Mouse (Mus musculus) kidney, postnatal 25 days (tissue): Measurements from ENCODE around the gene Dnah7a.
"Not testable (repeated sequence)": the region's sequence is repeated elsewhere in the genome, so short reads cannot be mapped to it uniquely, and the experiment has no call there.

ENCODE experiments used
- DNase-seq, 2 experiments: peaks; one replicate each; pipeline ENCODE4 v3.0.0; 2021; ENCODE audit warnings: mixed read lengths in 2 of 2

The Dnah7a gene

GRCm38 (mm10) chr1:53664268-53664667 lies 42.3 kb downstream of the Dnah7a start:
- not testable (repeated sequence) for DNase-seq

GRCm38 (mm10) chr1:53639865-53640794 lies 66.5 kb downstream of the Dnah7a start:
- DNase-seq, result no peak

GRCm38 (mm10) chr1:53635641-53636040 lies 70.9 kb downstream of the Dnah7a start:
- not testable (repeated sequence) for DNase-seq

GRCm38 (mm10) chr1:53632040-53632439 lies 74.5 kb downstream of the Dnah7a start:
- not testable (repeated sequence) for DNase-seq

GRCm38 (mm10) chr1:53630011-53630410 lies 76.6 kb downstream of the Dnah7a start:
- DNase-seq, result no peak

GRCm38 (mm10) chr1:53613486-53613885 lies 93.1 kb downstream of the Dnah7a start:
- DNase-seq, result no peak

GRCm38 (mm10) chr1:53581326-53581725 lies 125.3 kb downstream of the Dnah7a start:
- DNase-seq, result not testable (repeated sequence)

- DNase-seq, result not testable (repeated sequence)
Observed at GRCm38 (mm10) chr1:53557918-53558317, 148.7 kb downstream of the Dnah7a start.

- DNase-seq, result not testable (repeated sequence)
Observed at GRCm38 (mm10) chr1:53547018-53547417, 159.6 kb downstream of the Dnah7a start.

- peak in 1 of 2 experiments; percentile 31 for DNase-seq
Observed at GRCm38 (mm10) chr1:53538356-53538755, 168.2 kb downstream of the Dnah7a start.

GRCm38 (mm10) chr1:53534826-53535225 lies 171.8 kb downstream of the Dnah7a start:
- DNase-seq, result not testable (repeated sequence)

GRCm38 (mm10) chr1:53526021-53526420 lies 180.6 kb downstream of the Dnah7a start:
- DNase-seq, result not testable (repeated sequence)

GRCm38 (mm10) chr1:53473699-53474098 lies 232.9 kb downstream of the Dnah7a start:
- DNase-seq, result no peak

GRCm38 (mm10) chr1:53472084-53472483 lies 234.5 kb downstream of the Dnah7a start:
- not testable (repeated sequence) for DNase-seq

- DNase-seq, result no peak
Observed at GRCm38 (mm10) chr1:53467325-53467670, 239.3 kb downstream of the Dnah7a start.

GRCm38 (mm10) chr1:53466524-53467324 lies 239.9 kb downstream of the Dnah7a start:
- DNase-seq, result not testable (repeated sequence)

- DNase-seq, result not testable (repeated sequence)
Observed at GRCm38 (mm10) chr1:53439173-53439572, 267.4 kb downstream of the Dnah7a start.

GRCm38 (mm10) chr1:53432433-53432832 lies 274.2 kb downstream of the Dnah7a start:
- not testable (repeated sequence) for DNase-seq

- no peak for DNase-seq
Observed at GRCm38 (mm10) chr1:53405803-53406325, 300.7 kb downstream of the Dnah7a start.

GRCm38 (mm10) chr1:53393936-53394760 lies 312.4 kb downstream of the Dnah7a start:
- peak; percentile 5 to 54 for DNase-seq

- DNase-seq, result no peak
Observed at GRCm38 (mm10) chr1:53388762-53389161, 317.8 kb downstream of the Dnah7a start.

GRCm38 (mm10) chr1:53384085-53384688 lies 322.4 kb downstream of the Dnah7a start:
- DNase-seq, result no peak
